Mouse (Mus musculus) liver, adult 2 months (tissue): ENCODE measurements around the gene Atp8a2.

Experiments
- CTCF ChIP-seq: fragments of 200-500 bp; IDR thresholded peaks from 2 replicates; pipeline ENCODE4 v1.5.1; 2011; ENCODE audit warnings: low read depth, low read length, control low read depth
- POLR2A ChIP-seq: fragments of 200-500 bp; IDR thresholded peaks from 2 replicates; pipeline ENCODE4 v1.6.1; 2011; ENCODE audit warnings: low read length, control low read depth; ENCODE audit not compliant: insufficient read depth; ENCODE audit errors: extremely low read depth

GRCm38 (mm10) chr14:59969485-59970134 is 227.4 kb downstream of the Atp8a2 start:
- TF ChIP-seq CTCF (no peak), POLR2A (no peak)
